Mouse (Mus musculus) liver, adult 2 months (tissue): ENCODE measurements around the gene Ahcyl1.

ENCODE experiments used
- CTCF ChIP-seq: fragments of 200-500 bp; IDR thresholded peaks from 2 replicates; pipeline ENCODE4 v1.5.1; 2011; ENCODE audit warnings: low read depth, low read length, control low read depth
- POLR2A ChIP-seq: fragments of 200-500 bp; IDR thresholded peaks from 2 replicates; pipeline ENCODE4 v1.6.1; 2011; ENCODE audit warnings: low read length, control low read depth; ENCODE audit not compliant: insufficient read depth; ENCODE audit errors: extremely low read depth

DNA sequence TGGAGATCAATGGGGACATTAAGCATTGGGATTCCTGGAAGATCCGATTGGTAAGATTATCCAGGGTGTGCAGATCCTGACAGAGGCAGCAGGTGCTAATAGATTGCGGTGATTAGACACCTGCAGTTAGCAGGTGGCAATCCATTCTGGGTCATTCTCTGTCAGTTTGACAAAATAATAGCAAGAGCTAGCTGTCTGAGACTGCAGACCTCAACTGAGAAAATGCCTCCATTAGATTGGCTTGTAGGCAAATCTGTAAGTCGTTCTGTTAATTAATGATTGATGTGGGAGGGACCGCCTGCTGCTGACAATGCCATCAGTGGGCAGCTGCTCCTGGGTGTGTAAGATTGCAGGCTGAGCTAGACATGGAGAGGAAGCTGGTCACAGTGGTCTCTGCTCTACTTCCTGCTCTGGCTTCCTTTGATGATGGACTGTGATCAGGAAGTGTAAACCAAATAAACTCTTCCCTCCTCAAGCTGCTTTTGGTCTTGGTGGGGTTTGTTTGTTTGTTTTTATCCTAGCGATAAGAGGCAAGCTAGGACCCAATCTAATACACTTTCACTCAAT lies 58.7 kb downstream of the Ahcyl1 start:
- no peak for TF ChIP-seq CTCF
- TF ChIP-seq POLR2A: no peak
